Mouse (Mus musculus): ENCODE measurements around the gene Fam186a. TPM values are rescaled to one million over a fixed set of nuclear protein-coding genes. Genes with fewer than 3 reads are reported as not detected.

Fam186a gene
- polyA plus RNA-seq, 1 experiment = 0.04 TPM

- H3K4me1 ChIP-seq (ENCODE audit: control insufficient read depth, insufficient read depth, low read length) = peaks cover 4% of the 10 kb centered on the region; the same call in 1 of the 2 replicates
- no peak for TF ChIP-seq POLR2A (IDR thresholded peaks at IDR 0.05; ENCODE audit: borderline replicate concordance, extremely low read depth, low read depth, low read length)
- no peak for TF ChIP-seq CTCF (IDR thresholded peaks at IDR 0.05; ENCODE audit: insufficient read depth, low read length)
- H3K4me3 ChIP-seq (replicated peaks; ENCODE audit: extremely low read depth, low read depth, low read length) = no peak overlapping the region
- WGBS = 53% methylated on average over 5 of the region's 5 CpGs
- no peak for DNase-seq
Observed at GRCm38 (mm10) chr15:99878541-99878940, 88.3 kb downstream of the Fam186a start.

- peaks cover 8% of the 10 kb centered on the region; the same call in 1 of the 2 replicates for H3K4me1 ChIP-seq (ENCODE audit: control insufficient read depth, insufficient read depth, low read length)
- under 1% methylated on average over 35 of the region's 38 CpGs for WGBS
- TF ChIP-seq CTCF (IDR thresholded peaks at IDR 0.05; ENCODE audit: insufficient read depth, low read length) (no peak), POLR2A (IDR thresholded peaks at IDR 0.05; ENCODE audit: borderline replicate concordance, extremely low read depth, low read depth, low read length) (peak; percentile 71; the same call in 1 of the 2 replicates)
- peak within 1 kb of the TSS; percentile 87 for H3K4me3 ChIP-seq (replicated peaks; ENCODE audit: extremely low read depth, low read depth, low read length)
- peak; percentile 82 for DNase-seq
Observed at GRCm38 (mm10) chr15:99875334-99875869, 91.5 kb downstream of the Fam186a start, which contains the start of gene Lima1. Lima1 (minus strand) TSS chr15:99875456.

GRCm38 (mm10) chr15:99874612-99875333 lies 92.1 kb downstream of the Fam186a start:
- WGBS = 2% methylated on average over 30 of the region's 30 CpGs
- DNase-seq = peak; percentile 35
- Histone ChIP-seq H3K4me3 (replicated peaks; ENCODE audit: extremely low read depth, low read depth, low read length) (peak overlapping the region; percentile 87), H3K4me1 (ENCODE audit: control insufficient read depth, insufficient read depth, low read length) (peaks cover 8% of the 10 kb centered on the region; the same call in 1 of the 2 replicates)
- no peak for TF ChIP-seq CTCF (IDR thresholded peaks at IDR 0.05; ENCODE audit: insufficient read depth, low read length)
- no peak for TF ChIP-seq POLR2A (IDR thresholded peaks at IDR 0.05; ENCODE audit: borderline replicate concordance, extremely low read depth, low read depth, low read length)

GRCm38 (mm10) chr15:99872543-99872942 lies 94.3 kb downstream of the Fam186a start:
- no peak overlapping the region for H3K4me3 ChIP-seq (replicated peaks; ENCODE audit: extremely low read depth, low read depth, low read length)
- 65% methylated on average over 3 of the region's 3 CpGs for WGBS
- no peak for DNase-seq
- TF ChIP-seq POLR2A (IDR thresholded peaks at IDR 0.05; ENCODE audit: borderline replicate concordance, extremely low read depth, low read depth, low read length) = no peak
- peaks cover 10% of the 10 kb centered on the region; the same call in 1 of the 2 replicates for H3K4me1 ChIP-seq (ENCODE audit: control insufficient read depth, insufficient read depth, low read length)

Other genes starting within 250 kb of the Fam186a start
- 55.2 and 114 TPM in 2 replicates for gene Gpd1, start 249.5 kb downstream of the Fam186a start, polyA plus RNA-seq (2012; rRNA removed)
- 168 and 205 TPM in 2 replicates for gene Cox14, start 241.4 kb downstream of the Fam186a start, polyA plus RNA-seq (2012; rRNA removed)
- gene Cers5, start 194.2 kb downstream of the Fam186a start, polyA plus RNA-seq (2012; rRNA removed) = 37.2 and 53.4 TPM in 2 replicates
- 23.6 and 29.7 TPM in 2 replicates for gene Lima1, start 91.6 kb downstream of the Fam186a start, polyA plus RNA-seq (2012; rRNA removed)
- gene Larp4, start 3.0 kb upstream of the Fam186a start, polyA plus RNA-seq (2012; rRNA removed) = 40.4 and 41.3 TPM in 2 replicates
- gene Dip2b, start 71.6 kb upstream of the Fam186a start, polyA plus RNA-seq (2012; rRNA removed) = 11.0 and 14.6 TPM in 2 replicates